Mouse (Mus musculus): ENCODE data around the gene Prpf40b.

DNA sequence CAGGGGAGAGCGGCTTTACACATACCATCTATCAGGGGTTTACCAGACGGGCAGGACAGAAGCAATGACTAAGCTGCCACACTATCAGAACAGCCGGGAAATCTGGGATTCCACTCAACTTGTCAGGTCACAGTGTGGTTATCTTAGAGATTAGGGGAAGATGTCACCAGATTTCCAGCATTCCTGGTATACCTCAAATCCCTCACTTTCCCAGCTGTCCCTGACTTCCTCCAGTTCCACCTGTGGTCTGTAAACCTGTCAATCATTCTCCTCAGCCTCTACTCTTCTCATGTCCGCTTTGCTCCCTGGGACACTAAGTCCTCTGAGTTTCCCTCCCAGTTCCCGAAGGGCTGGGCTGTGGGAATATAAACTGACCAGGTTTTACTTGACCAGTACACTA is 57.4 kb downstream of the Prpf40b start:
- TF ChIP-seq CTCF (IDR thresholded peaks at IDR 0.05) (no peak), EP300 (IDR thresholded peaks at IDR 0.05) (no peak)
